Mouse (Mus musculus) kidney, adult 2 months (tissue): ENCODE results near the gene Samd4b.

Experiments used
- CTCF ChIP-seq: fragments of 200-500 bp; conservative IDR thresholded peaks from 2 replicates; pipeline ENCODE4 v1.5.1; 2011; ENCODE audit warnings: low read depth, mild to moderate bottlenecking, control low read depth, low read length, moderate library complexity, mixed read lengths; ENCODE audit not compliant: insufficient read depth, insufficient read length
- POLR2A ChIP-seq: fragments of 200-500 bp; IDR thresholded peaks from one replicate; pipeline ENCODE4 v1.6.1; 2011; ENCODE audit warnings: low read depth, low read length, control low read depth

- TF ChIP-seq CTCF = no peak
- TF ChIP-seq POLR2A = no peak
Observed at GRCm38 (mm10) chr7:28586663-28587411, 11.1 kb downstream of the Samd4b start.
